Mouse (Mus musculus) ZHBTc4 (cell line): Measurements from ENCODE around the gene Pgc.

ENCODE experiments used
- DNase-seq: peaks from one replicate; pipeline ENCODE4 v3.0.0-alpha.2; 2011; ENCODE audit warnings: low read depth, low spot score

Gene Pgc

GRCm38 (mm10) chr17:47726566-47726965, at the start of gene Pgc:
Gene Pgc, plus strand, starts transcription at chr17:47726842.
- no peak for DNase-seq

GRCm38 (mm10) chr17:47678238-47678637, 48.4 kb upstream of the Pgc start:
- no peak for DNase-seq

- no peak for DNase-seq
Observed at GRCm38 (mm10) chr17:47678702-47679101, 47.9 kb upstream of the Pgc start.

GRCm38 (mm10) chr17:47682836-47683235, 43.8 kb upstream of the Pgc start:
- no peak for DNase-seq

GRCm38 (mm10) chr17:47687409-47688343, 39.0 kb upstream of the Pgc start:
- DNase-seq = peak; percentile 99

- no peak for DNase-seq
Observed at GRCm38 (mm10) chr17:47688344-47688607, 38.4 kb upstream of the Pgc start, which contains the start of gene Tomm6. Gene Tomm6, minus strand, starts transcription at chr17:47688386.

- peak; percentile 61 for DNase-seq
Observed at GRCm38 (mm10) chr17:47688608-47689575, 37.8 kb upstream of the Pgc start, which contains the start of gene Frs3. Gene Frs3, plus strand, starts transcription at chr17:47689030.

- DNase-seq = no peak
Observed at GRCm38 (mm10) chr17:47689894-47690293, 36.7 kb upstream of the Pgc start.

GRCm38 (mm10) chr17:47691650-47692049, 35.0 kb upstream of the Pgc start:
- peak; percentile 64 for DNase-seq

- no peak for DNase-seq
Observed at GRCm38 (mm10) chr17:47693671-47694441, 32.8 kb upstream of the Pgc start.

- DNase-seq = no peak
Observed at GRCm38 (mm10) chr17:47694442-47694502, 32.4 kb upstream of the Pgc start, which contains the start of gene Gm21981. Gene Gm21981, minus strand, starts transcription at chr17:47694455.

- DNase-seq = peak; percentile 98
Observed at GRCm38 (mm10) chr17:47694503-47695336, 31.9 kb upstream of the Pgc start, which contains the start of gene Prickle4. Gene Prickle4, minus strand, starts transcription at chr17:47694736.

- no peak for DNase-seq
Observed at GRCm38 (mm10) chr17:47695337-47695710, 31.3 kb upstream of the Pgc start.

- no peak for DNase-seq
Observed at GRCm38 (mm10) chr17:47698156-47698555, 28.5 kb upstream of the Pgc start.

- no peak for DNase-seq
Observed at GRCm38 (mm10) chr17:47699055-47699454, 27.6 kb upstream of the Pgc start.

- no peak for DNase-seq
Observed at GRCm38 (mm10) chr17:47701793-47702192, 24.8 kb upstream of the Pgc start.

- peak; percentile 61 for DNase-seq
Observed at GRCm38 (mm10) chr17:47702548-47703345, 23.9 kb upstream of the Pgc start.

- DNase-seq = peak; percentile 46
Observed at GRCm38 (mm10) chr17:47703556-47703955, 23.1 kb upstream of the Pgc start.

- DNase-seq = no peak
Observed at GRCm38 (mm10) chr17:47704692-47705091, 21.9 kb upstream of the Pgc start.

- no peak for DNase-seq
Observed at GRCm38 (mm10) chr17:47706196-47706595, 20.4 kb upstream of the Pgc start.
